Mouse (Mus musculus) MEL (cell line): Measurements from ENCODE around the gene Wdfy3. TPM values are rescaled to one million over a fixed set of nuclear protein-coding genes. Genes with fewer than 3 reads are reported as not detected.

ENCODE experiments used
- DNase-seq: peaks from one replicate; pipeline ENCODE4 v3.0.0; 2011; ENCODE audit warnings: low read depth, low spot score
- H3K27ac ChIP-seq: 2 replicates; pipeline ENCODE4 v1.5.1; 2012; ENCODE audit warnings: low read depth, mild to moderate bottlenecking, control low read depth, low read length, moderate library complexity; ENCODE audit not compliant: control insufficient read depth
- H3K27me3 ChIP-seq, 2 experiments: fragments of 150-350 bp in 1 of 2; sonication (generic) in 1 of 2; 2 replicates each; pipeline ENCODE4 v1.6.1; 2012; ENCODE audit warnings: low read length in 2 of 2, mild to moderate bottlenecking in 2 of 2, improper control_type of control experiment in 1 of 2, moderate library complexity in 1 of 2; ENCODE audit not compliant: insufficient read depth in 2 of 2, control insufficient read depth in 1 of 2
- H3K36me3 ChIP-seq, 2 experiments: 2 replicates each; pipeline ENCODE4 v1.6.1; 2012 to 2014; ENCODE audit warnings: low read length in 2 of 2, improper control_type of control experiment in 1 of 2, inconsistent platforms in 1 of 2, mild to moderate bottlenecking in 1 of 2; ENCODE audit not compliant: insufficient read depth in 2 of 2, control insufficient read depth in 1 of 2
- H3K4me1 ChIP-seq, 2 experiments: fragments of 150-350 bp in 1 of 2; sonication (generic) in 1 of 2; 2 replicates each; pipeline ENCODE4 v1.6.1; 2012; ENCODE audit warnings: low read length in 2 of 2, improper control_type of control experiment in 1 of 2, mild to moderate bottlenecking in 1 of 2; ENCODE audit not compliant: insufficient read depth in 2 of 2, control insufficient read depth in 1 of 2
- H3K4me3 ChIP-seq, 2 experiments: fragments of 150-350 bp in 1 of 2; sonication (generic) in 1 of 2; 2 replicates each; pipeline ENCODE4 v1.5.1; 2012; ENCODE audit warnings: low read depth in 2 of 2, low read length in 2 of 2, mild to moderate bottlenecking in 2 of 2, moderate library complexity in 2 of 2, control low read depth in 1 of 2, improper control_type of control experiment in 1 of 2; ENCODE audit not compliant: control insufficient read depth in 1 of 2, insufficient read depth in 1 of 2
- H3K79me2 ChIP-seq: 2 replicates; pipeline ENCODE4 v1.6.1; 2012; ENCODE audit warnings: mild to moderate bottlenecking, low read length, moderate library complexity; ENCODE audit not compliant: control insufficient read depth, poor library complexity, insufficient read depth
- H3K9ac ChIP-seq: 2 replicates; pipeline ENCODE4 v1.6.1; 2012; ENCODE audit warnings: low read depth, mild to moderate bottlenecking, control low read depth, low read length, moderate library complexity; ENCODE audit not compliant: control insufficient read depth, poor library complexity, severe bottlenecking
- H3K9me3 ChIP-seq: fragments of 150-350 bp; sonication (generic); replicated peaks from 2 replicates; pipeline ENCODE4 v1.6.1; 2012; ENCODE audit warnings: mild to moderate bottlenecking, low read length, improper control_type of control experiment, moderate library complexity; ENCODE audit not compliant: insufficient read depth
- BHLHE40 ChIP-seq: IDR thresholded peaks from 2 replicates; pipeline ENCODE4 v1.6.1; 2012; ENCODE audit warnings: low read depth, mild to moderate bottlenecking, inconsistent platforms, low read length, improper control_type of control experiment, borderline replicate concordance
- CHD1 ChIP-seq: IDR thresholded peaks from 2 replicates; pipeline ENCODE4 v1.6.1; 2012; ENCODE audit warnings: low read depth, mild to moderate bottlenecking, inconsistent platforms, low read length, improper control_type of control experiment
- CHD2 ChIP-seq: IDR thresholded peaks from 2 replicates; pipeline ENCODE4 v1.6.1; 2011; ENCODE audit warnings: low read length, improper control_type of control experiment
- E2F4 ChIP-seq: IDR thresholded peaks from 2 replicates; pipeline ENCODE4 v1.6.1; 2011; ENCODE audit warnings: low read depth, low read length, improper control_type of control experiment, borderline replicate concordance
- ELF1 ChIP-seq: IDR thresholded peaks from 2 replicates; pipeline ENCODE4 v1.6.1; 2014; ENCODE audit warnings: low read depth, mild to moderate bottlenecking, inconsistent platforms, low read length, improper control_type of control experiment, moderate library complexity
- EP300 ChIP-seq, 2 experiments: IDR thresholded peaks; 2 replicates each; pipeline ENCODE4 v1.6.1; 2011; ENCODE audit warnings: improper control_type of control experiment in 2 of 2, low read length in 2 of 2, low read depth in 1 of 2, mild to moderate bottlenecking in 1 of 2
- ETS1 ChIP-seq: IDR thresholded peaks from 2 replicates; pipeline ENCODE4 v1.6.1; 2012; ENCODE audit warnings: low read depth, mild to moderate bottlenecking, inconsistent platforms, low read length, improper control_type of control experiment, moderate library complexity
- GABPA ChIP-seq: IDR thresholded peaks from 2 replicates; pipeline ENCODE4 v1.6.1; 2012; ENCODE audit warnings: low read depth, mild to moderate bottlenecking, inconsistent platforms, low read length, improper control_type of control experiment, moderate library complexity
- HCFC1 ChIP-seq: IDR thresholded peaks from 2 replicates; pipeline ENCODE4 v1.6.1; 2012; ENCODE audit warnings: low read depth, mild to moderate bottlenecking, inconsistent platforms, low read length, improper control_type of control experiment, moderate library complexity
- JUND ChIP-seq: IDR thresholded peaks from 2 replicates; pipeline ENCODE4 v1.6.1; 2011; ENCODE audit warnings: low read depth, mild to moderate bottlenecking, improper control_type of control experiment, low read length
- KAT2A ChIP-seq: conservative IDR thresholded peaks from 2 replicates; pipeline ENCODE4 v1.6.1; 2012; ENCODE audit warnings: low read depth, low read length, improper control_type of control experiment, inconsistent platforms
- MAFK ChIP-seq: IDR thresholded peaks from 2 replicates; pipeline ENCODE4 v1.6.1; 2011; ENCODE audit warnings: low read depth, mild to moderate bottlenecking, low read length, improper control_type of control experiment, borderline replicate concordance
- MAZ ChIP-seq: IDR thresholded peaks from 2 replicates; pipeline ENCODE4 v1.6.1; 2012; ENCODE audit warnings: low read depth, mild to moderate bottlenecking, inconsistent platforms, low read length, improper control_type of control experiment
- MEF2A ChIP-seq: IDR thresholded peaks from 2 replicates; pipeline ENCODE4 v1.6.1; 2014; ENCODE audit warnings: low read depth, mild to moderate bottlenecking, inconsistent platforms, low read length, improper control_type of control experiment; ENCODE audit not compliant: poor library complexity, insufficient replicate concordance, severe bottlenecking; ENCODE audit errors: extremely low read depth
- MXI1 ChIP-seq: IDR thresholded peaks from 2 replicates; pipeline ENCODE4 v1.6.1; 2011; ENCODE audit warnings: mild to moderate bottlenecking, low read depth, low read length, improper control_type of control experiment
- MYB ChIP-seq: IDR thresholded peaks from 2 replicates; pipeline ENCODE4 v1.6.1; 2011; ENCODE audit warnings: mild to moderate bottlenecking, low read depth, low read length, improper control_type of control experiment
- MYC ChIP-seq: IDR thresholded peaks from 2 replicates; pipeline ENCODE4 v1.6.1; 2011; ENCODE audit warnings: low read depth, mild to moderate bottlenecking, low read length, improper control_type of control experiment, moderate library complexity
- NRF1 ChIP-seq: IDR thresholded peaks from 2 replicates; pipeline ENCODE4 v1.6.1; 2014; ENCODE audit warnings: low read depth, mild to moderate bottlenecking, inconsistent platforms, low read length, improper control_type of control experiment, moderate library complexity; ENCODE audit not compliant: poor library complexity, insufficient read depth, severe bottlenecking
- POLR2A ChIP-seq, 2 experiments: IDR thresholded peaks; 2 replicates each; pipeline ENCODE4 v1.6.1; 2011 to 2012; ENCODE audit warnings: low read length in 2 of 2, mild to moderate bottlenecking in 2 of 2, control low read depth in 1 of 2, improper control_type of control experiment in 1 of 2, low read depth in 1 of 2, moderate library complexity in 1 of 2; ENCODE audit not compliant: control insufficient read depth in 1 of 2, insufficient read depth in 1 of 2, poor library complexity in 1 of 2
- POLR2AphosphoS2 ChIP-seq: IDR thresholded peaks from 2 replicates; pipeline ENCODE4 v1.6.1; 2011; ENCODE audit warnings: low read length, improper control_type of control experiment
- POLR2AphosphoS5 ChIP-seq: IDR thresholded peaks from 2 replicates; pipeline ENCODE4 v1.6.1; 2012; ENCODE audit warnings: low read depth, borderline replicate concordance, mild to moderate bottlenecking, inconsistent platforms, low read length, moderate library complexity, mixed read lengths
- RAD21 ChIP-seq: IDR thresholded peaks from 2 replicates; pipeline ENCODE4 v1.6.1; 2011; ENCODE audit warnings: mild to moderate bottlenecking, low read depth, low read length, improper control_type of control experiment
- RCOR1 ChIP-seq: IDR thresholded peaks from 2 replicates; pipeline ENCODE4 v1.6.1; 2012; ENCODE audit warnings: low read depth, mild to moderate bottlenecking, inconsistent platforms, low read length, improper control_type of control experiment
- TAL1 ChIP-seq: IDR thresholded peaks from 2 replicates; pipeline ENCODE4 v1.6.1; 2012; ENCODE audit warnings: mild to moderate bottlenecking, inconsistent platforms, low read length, moderate library complexity, mixed read lengths
- TCF12 ChIP-seq: IDR thresholded peaks from 2 replicates; pipeline ENCODE4 v1.6.1; 2014; ENCODE audit warnings: low read depth, mild to moderate bottlenecking, inconsistent platforms, low read length, improper control_type of control experiment, moderate library complexity
- UBTF ChIP-seq: IDR thresholded peaks from 2 replicates; pipeline ENCODE4 v1.6.1; 2012; ENCODE audit warnings: low read depth, mild to moderate bottlenecking, inconsistent platforms, low read length, improper control_type of control experiment, moderate library complexity, borderline replicate concordance; ENCODE audit not compliant: insufficient read depth
- USF2 ChIP-seq, 2 experiments: IDR thresholded peaks; 2 replicates each; pipeline ENCODE4 v1.6.1; 2011 to 2012; ENCODE audit warnings: improper control_type of control experiment in 2 of 2, low read length in 2 of 2, borderline replicate concordance in 1 of 2, inconsistent platforms in 1 of 2, low read depth in 1 of 2, mild to moderate bottlenecking in 1 of 2; ENCODE audit not compliant: insufficient read depth in 1 of 2
- ZC3H11A ChIP-seq: IDR thresholded peaks from 2 replicates; pipeline ENCODE4 v1.6.1; 2012; ENCODE audit warnings: low read depth, mild to moderate bottlenecking, inconsistent platforms, low read length, improper control_type of control experiment
- polyA plus RNA-seq, 2 experiments: library from polyadenylated mRNA; stranded (reverse) in 1 of 2; unstranded in 1 of 2; fragments of >175 nt in 1 of 2; fragments of >200 nt in 1 of 2; gene quantifications; 2 replicates each; pipeline versions ENCODE4 v1.2.1 to v1.2.4; 2012; ENCODE audit warnings: low replicate concordance in 2 of 2, low read depth in 1 of 2; ENCODE audit not compliant: insufficient read length in 2 of 2, insufficient read depth in 1 of 2, missing spikeins in 1 of 2
- total RNA-seq: library from RNA; depleted of rRNA; stranded (reverse); fragments of 300-350 nt; gene quantifications from 2 replicates; pipeline ENCODE4 v1.2.3, GENCODE M21; 2012

The Wdfy3 gene
- total and polyA plus RNA-seq, 3 experiments = 10.0 to 21.3 (median 11.9) TPM

- Histone ChIP-seq H3K36me3 (no peaks in the 10 kb centered on the region; a peak in 2 of 4 replicates), H3K4me1 (no peaks in the 10 kb centered on the region), H3K27ac (no peak overlapping the region), H3K27me3 (no peaks in the 10 kb centered on the region), H3K79me2 (no peaks in the 10 kb centered on the region), H3K9me3 (no peaks in the 10 kb centered on the region), H3K9ac (no peak overlapping the region), H3K4me3 (no peak overlapping the region)
- TF ChIP-seq GABPA (no peak), MYB (no peak), E2F4 (no peak), MYC (no peak), JUND (no peak), EP300 (IDR thresholded peaks at IDR 0.05; ENCODE audit: low read depth in 1 of 2, low read length in 2 of 2) (no peak), TCF12 (no peak), MEF2A (no peak), BHLHE40 (no peak), ZC3H11A (no peak), POLR2AphosphoS5 (no peak), MXI1 (no peak), RCOR1 (no peak), ETS1 (no peak), CHD1 (no peak), UBTF (no peak), CHD2 (no peak)
- DNase-seq = no peak
Observed at GRCm38 (mm10) chr5:101986694-101987093, 83.0 kb downstream of the Wdfy3 start.

DNA sequence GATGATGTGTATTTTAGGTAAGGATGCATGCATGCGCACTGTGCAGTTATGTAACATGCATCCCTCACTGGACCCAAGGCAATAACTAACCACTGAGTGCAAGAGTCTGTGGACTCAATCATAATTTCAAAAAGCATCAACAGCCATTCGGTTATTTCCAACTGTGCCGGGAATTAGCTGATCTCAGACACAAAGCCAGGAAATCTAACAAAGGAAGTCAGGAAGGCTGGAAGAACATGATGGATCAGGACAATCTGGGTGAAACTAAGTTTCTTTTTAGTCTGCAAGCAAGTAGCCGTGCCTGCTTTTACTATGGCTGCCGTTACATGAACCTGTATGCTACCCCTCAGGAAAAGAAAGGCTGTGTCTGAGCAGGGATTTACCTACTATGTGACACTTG is 87.5 kb downstream of the Wdfy3 start:
- no peak overlapping the region for H3K4me3 ChIP-seq
- no peak overlapping the region for H3K27ac ChIP-seq
- no peak for DNase-seq
- TF ChIP-seq MAFK (no peak), ELF1 (no peak), USF2 (IDR thresholded peaks at IDR 0.05; ENCODE audit: borderline replicate concordance in 1 of 2, insufficient read depth in 1 of 2, low read depth in 1 of 2, low read length in 2 of 2) (no peak), HCFC1 (no peak), POLR2A (IDR thresholded peaks at IDR 0.05; ENCODE audit: control insufficient read depth in 1 of 2, insufficient read depth in 1 of 2, low read depth in 1 of 2, low read length in 2 of 2, poor library complexity in 1 of 2) (no peak), NRF1 (no peak), POLR2AphosphoS2 (no peak), MAZ (no peak), RAD21 (no peak), UBTF (no peak), TAL1 (no peak), KAT2A (no peak), MYB (no peak)
- no peaks in the 10 kb centered on the region for H3K79me2 ChIP-seq
- peaks cover 2 to 13% of the 10 kb centered on the region in 2 experiments for H3K4me1 ChIP-seq
- no peaks in the 10 kb centered on the region for H3K9me3 ChIP-seq
- H3K36me3 ChIP-seq = peaks cover 0 to 10% of the 10 kb centered on the region in 2 experiments
- no peaks in the 10 kb centered on the region for H3K27me3 ChIP-seq
- H3K9ac ChIP-seq = no peak overlapping the region
